Mouse (Mus musculus) lung, embryonic 16.5 days (tissue): ENCODE measurements at regions not wholly inside any gene's neighbourhood (a gene's known extent, or its start where the extent isn't known, plus 50 kb on each side); places are given as distances from the start of the nearest gene placed in this dataset.

Experiments used
- ATAC-seq: fragments of 200-750 bp; cut with Nextera tagmentation; 2 replicates; pipeline ENCODE4 v1.8.0; 2017; ENCODE audit warnings: low read depth, mild to moderate bottlenecking, moderate library complexity
- H3K27ac ChIP-seq: fragments of 300-500 bp; sonication (generic); 2 replicates; pipeline ENCODE4 v1.5.1; 2014; ENCODE audit warnings: mild to moderate bottlenecking, control low read depth, low read length
- H3K27me3 ChIP-seq: fragments of 300-500 bp; sonication (generic); 2 replicates; pipeline ENCODE4 v1.6.1; 2014; ENCODE audit warnings: low read depth, low read length, mixed read lengths; ENCODE audit not compliant: control insufficient read depth, insufficient read depth
- H3K36me3 ChIP-seq: fragments of 300-500 bp; sonication (generic); 2 replicates; pipeline ENCODE4 v1.6.1; 2014; ENCODE audit warnings: low read length; ENCODE audit not compliant: control insufficient read depth, insufficient read depth
- H3K4me1 ChIP-seq: fragments of 300-500 bp; sonication (generic); replicated peaks from 2 replicates; pipeline ENCODE4 v1.6.1; 2014; ENCODE audit warnings: low read length, mixed read lengths; ENCODE audit not compliant: control insufficient read depth, insufficient read depth
- H3K4me2 ChIP-seq: fragments of 300-500 bp; sonication (generic); 2 replicates; pipeline ENCODE4 v1.6.1; 2014; ENCODE audit warnings: low read depth, low read length, control low read depth
- H3K4me3 ChIP-seq: fragments of 300-500 bp; sonication (generic); 2 replicates; pipeline ENCODE4 v1.5.1; 2014; ENCODE audit warnings: mild to moderate bottlenecking, low read length, control low read depth
- H3K9ac ChIP-seq: fragments of 300-500 bp; sonication (generic); 2 replicates; pipeline ENCODE4 v1.6.1; 2014; ENCODE audit warnings: low read length, control low read depth
- H3K9me3 ChIP-seq: fragments of 300-500 bp; sonication (generic); 2 replicates; pipeline ENCODE4 v1.6.1; 2016; ENCODE audit warnings: low read length; ENCODE audit not compliant: control insufficient read depth
- whole genome bisulfite sequencing: fragments of 180-500 bp; shearing (Covaris S2); extraction: QIAGEN DNeasy Blood & Tissue Kit; methylation state at CpG from one replicate; pipeline ENCODE4 v1.1.7; 2014; 5-methylcytosine and 5-hydroxymethylcytosine counted together

DNA sequence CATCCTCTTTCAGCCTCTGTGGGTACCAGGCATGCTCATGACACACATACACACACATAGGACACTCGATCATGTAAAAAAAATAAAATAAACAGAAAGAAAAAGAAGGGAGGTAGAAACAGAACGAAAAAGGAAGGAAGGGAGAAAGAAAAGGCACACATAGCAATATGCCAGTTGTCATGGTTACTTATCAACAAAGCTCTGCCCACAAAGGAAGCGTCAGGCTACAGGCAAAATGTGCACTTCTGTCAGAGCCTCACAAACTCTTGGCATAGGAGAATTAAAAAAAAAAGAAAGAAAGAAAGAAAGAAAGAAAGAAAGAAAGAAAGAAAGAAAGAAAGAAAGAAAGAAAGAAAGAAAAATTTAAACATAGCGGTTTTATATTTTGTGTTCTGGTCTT lies 56.9 kb upstream of the Sox2 start:
- no peak overlapping the region for H3K9ac ChIP-seq
- no peak overlapping the region for H3K27ac ChIP-seq
- no peak overlapping the region for H3K4me3 ChIP-seq
- H3K4me2 ChIP-seq, result no peak overlapping the region
- H3K9me3 ChIP-seq, result no peaks in the 10 kb centered on the region
- ATAC-seq, result no peak
- H3K27me3 ChIP-seq, result no peaks in the 10 kb centered on the region
- WGBS, result 50% methylated on average over 4 of the region's 4 CpGs
- no peaks in the 10 kb centered on the region for H3K36me3 ChIP-seq
- H3K4me1 ChIP-seq, result no peaks in the 10 kb centered on the region

DNA sequence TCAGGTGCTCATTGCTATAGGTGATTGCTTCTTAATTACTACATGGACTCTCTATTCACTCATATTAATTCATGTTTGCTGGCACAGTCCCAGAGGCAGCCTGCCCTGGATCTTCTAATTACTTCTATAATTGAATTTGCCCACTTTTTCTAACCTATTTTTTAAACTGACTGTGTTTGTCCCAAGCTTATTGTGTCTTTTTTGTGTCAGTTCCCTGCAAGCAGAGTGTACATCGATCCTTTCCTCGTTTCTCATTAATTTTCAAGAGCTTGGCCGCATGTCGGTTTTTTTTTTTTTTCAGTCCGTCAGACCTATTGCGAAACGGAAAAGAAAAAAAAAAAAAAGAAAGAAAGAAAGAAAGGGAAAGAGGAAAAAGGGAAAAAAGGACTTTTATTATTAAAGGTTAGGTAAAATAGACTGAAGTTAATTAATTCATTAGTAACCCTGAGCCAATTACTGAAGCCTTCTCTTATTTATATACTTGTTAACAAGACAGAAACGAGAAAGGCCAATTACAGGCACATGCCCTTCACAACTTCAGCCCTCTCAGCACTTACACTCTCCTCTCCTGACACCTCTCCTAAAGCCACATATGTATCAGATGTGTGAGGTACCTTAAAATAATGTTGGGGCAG lies 72.2 kb upstream of the Sox2 start:
- no peak overlapping the region for H3K4me2 ChIP-seq
- no peaks in the 10 kb centered on the region for H3K36me3 ChIP-seq
- H3K27me3 ChIP-seq, result no peaks in the 10 kb centered on the region
- no peaks in the 10 kb centered on the region for H3K9me3 ChIP-seq
- H3K4me1 ChIP-seq, result no peaks in the 10 kb centered on the region
- no peak overlapping the region for H3K4me3 ChIP-seq
- no peak overlapping the region for H3K27ac ChIP-seq
- H3K9ac ChIP-seq, result no peak overlapping the region
- ATAC-seq, result no peak
- 49% methylated on average over 8 of the region's 8 CpGs for WGBS

DNA sequence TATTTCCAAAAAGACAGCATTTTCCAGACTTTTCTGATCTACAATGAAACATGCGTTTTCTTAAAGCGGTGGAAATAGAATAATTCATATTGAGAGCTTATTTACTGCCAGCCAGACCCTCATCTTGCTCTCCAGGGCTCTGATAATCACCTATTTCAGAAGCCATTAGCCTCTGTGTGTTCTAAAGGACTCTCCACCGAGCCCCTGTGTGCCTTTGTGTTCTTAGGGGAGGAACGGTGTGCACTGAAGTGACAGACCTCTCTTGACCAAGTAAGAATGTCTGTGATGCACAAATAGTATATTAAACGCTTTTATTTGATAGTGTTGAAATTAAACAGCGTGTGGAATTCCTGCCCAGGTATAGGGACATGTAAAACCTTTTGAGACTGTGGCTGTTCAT lies 73.1 kb upstream of the Sox2 start:
- no peaks in the 10 kb centered on the region for H3K4me1 ChIP-seq
- no peak overlapping the region for H3K4me2 ChIP-seq
- no peak overlapping the region for H3K4me3 ChIP-seq
- H3K9me3 ChIP-seq, result no peaks in the 10 kb centered on the region
- 53% methylated on average over 6 of the region's 6 CpGs for WGBS
- H3K27me3 ChIP-seq, result no peaks in the 10 kb centered on the region
- ATAC-seq, result no peak
- H3K27ac ChIP-seq, result no peak overlapping the region
- H3K36me3 ChIP-seq, result no peaks in the 10 kb centered on the region
- H3K9ac ChIP-seq, result no peak overlapping the region

DNA sequence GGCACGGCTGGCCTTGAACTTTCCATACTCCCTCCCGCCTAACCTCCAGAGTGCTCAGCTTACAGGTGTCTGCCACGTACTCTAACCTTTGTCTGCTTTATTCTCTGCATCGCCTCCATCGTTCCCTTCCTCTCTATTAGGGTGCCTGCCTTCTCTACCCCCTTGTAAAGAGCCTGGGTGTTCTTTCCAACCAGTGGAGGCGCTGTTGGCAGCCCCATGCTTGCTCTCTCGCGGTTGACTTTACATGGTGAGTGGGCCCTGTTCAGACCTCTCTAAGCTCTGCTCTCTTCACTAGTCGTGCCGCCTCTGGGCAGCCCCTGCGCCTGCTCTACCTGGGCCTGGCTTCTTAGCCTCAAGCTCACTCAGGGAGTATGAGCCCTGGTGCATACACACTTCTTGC lies 74.0 kb upstream of the Sox2 start:
- Histone ChIP-seq H3K27me3 (no peaks in the 10 kb centered on the region), H3K9me3 (no peaks in the 10 kb centered on the region), H3K9ac (no peak overlapping the region), H3K36me3 (no peaks in the 10 kb centered on the region), H3K4me2 (no peak overlapping the region), H3K27ac (no peak overlapping the region), H3K4me1 (no peaks in the 10 kb centered on the region), H3K4me3 (no peak overlapping the region)
- no peak for ATAC-seq
- WGBS, result 38% methylated on average over 11 of the region's 11 CpGs

DNA sequence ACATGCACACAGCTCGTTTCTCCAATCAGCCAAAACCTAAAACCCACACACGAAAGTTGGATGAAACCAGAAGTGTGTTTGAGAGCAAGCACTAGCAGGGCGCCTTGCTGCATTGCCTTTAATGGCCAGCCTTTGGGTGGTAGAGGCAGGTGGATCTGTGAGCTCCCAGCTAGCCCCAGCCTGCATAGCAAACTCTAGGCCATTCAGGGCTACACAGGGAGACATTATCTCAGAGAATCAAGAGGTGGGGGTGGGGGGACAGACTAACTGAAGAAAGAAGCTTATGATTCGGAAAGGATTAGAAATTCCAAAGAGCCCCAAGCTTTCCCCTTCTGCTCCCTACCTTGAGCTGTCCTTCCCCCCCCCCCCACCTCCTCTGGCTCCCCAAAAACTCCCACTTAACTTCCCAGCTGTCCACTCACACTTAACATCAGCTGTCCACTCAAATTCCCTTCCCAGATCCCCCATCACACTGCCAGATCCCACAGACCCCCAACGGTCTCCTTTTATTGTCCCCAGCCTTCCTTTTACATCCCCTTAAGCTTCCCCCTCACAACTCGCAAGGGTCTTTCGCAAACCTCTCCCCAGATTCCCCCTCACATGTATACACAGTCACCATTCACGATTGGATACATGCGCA lies 75.4 kb upstream of the Sox2 start:
- Histone ChIP-seq H3K4me2 (no peak overlapping the region), H3K9me3 (no peaks in the 10 kb centered on the region), H3K9ac (no peak overlapping the region), H3K4me1 (no peaks in the 10 kb centered on the region), H3K27ac (no peak overlapping the region), H3K4me3 (no peak overlapping the region), H3K27me3 (no peaks in the 10 kb centered on the region), H3K36me3 (no peaks in the 10 kb centered on the region)
- no peak for ATAC-seq
- WGBS, result 80% methylated on average over 9 of the region's 9 CpGs

- Histone ChIP-seq H3K27me3 (no peaks in the 10 kb centered on the region), H3K27ac (no peak overlapping the region), H3K4me3 (no peak overlapping the region), H3K9ac (no peak overlapping the region), H3K4me1 (no peaks in the 10 kb centered on the region), H3K4me2 (no peak overlapping the region), H3K36me3 (no peaks in the 10 kb centered on the region), H3K9me3 (no peaks in the 10 kb centered on the region)
- ATAC-seq, result no peak
- 85% methylated on average over 7 of the region's 7 CpGs for WGBS
Observed at GRCm38 (mm10) chr3:34573312-34573711, 76.9 kb upstream of the Sox2 start.

DNA sequence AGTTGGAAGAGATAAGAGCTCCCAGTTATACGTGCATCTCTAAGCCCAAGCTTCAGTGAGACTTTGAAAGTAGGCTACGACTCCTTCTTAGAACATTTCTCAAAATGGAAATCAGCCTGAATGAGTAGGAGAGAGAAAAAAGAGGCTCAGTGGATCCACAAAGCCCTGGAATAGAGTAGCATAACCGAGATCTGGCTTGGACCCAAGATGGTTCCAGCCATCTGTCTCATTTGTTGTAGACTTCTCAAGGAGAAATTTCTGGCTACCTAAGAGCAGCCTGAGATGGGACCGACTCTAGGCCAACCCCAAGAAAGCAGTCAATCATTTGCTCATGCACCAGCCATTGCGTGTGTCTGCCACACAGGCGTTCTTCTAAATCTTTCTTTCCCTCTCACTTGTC lies 78.1 kb upstream of the Sox2 start:
- WGBS, result 76% methylated on average over 6 of the region's 6 CpGs

GRCm38 (mm10) chr3:34571630-34572029 lies 78.6 kb upstream of the Sox2 start:
- no peak overlapping the region for H3K27ac ChIP-seq
- no peak overlapping the region for H3K9ac ChIP-seq
- H3K9me3 ChIP-seq, result no peaks in the 10 kb centered on the region
- no peaks in the 10 kb centered on the region for H3K4me1 ChIP-seq
- H3K36me3 ChIP-seq, result no peaks in the 10 kb centered on the region
- no peak overlapping the region for H3K4me3 ChIP-seq
- no peaks in the 10 kb centered on the region for H3K27me3 ChIP-seq
- H3K4me2 ChIP-seq, result no peak overlapping the region
- no peak for ATAC-seq
- 88% methylated on average over 9 of the region's 9 CpGs for WGBS

More for the DNA sequence above, 78.1 kb upstream of the Sox2 start:
- no peak for ATAC-seq
- H3K4me1 ChIP-seq, result no peaks in the 10 kb centered on the region
- H3K4me3 ChIP-seq, result no peak overlapping the region
- H3K9me3 ChIP-seq, result no peaks in the 10 kb centered on the region
- no peaks in the 10 kb centered on the region for H3K27me3 ChIP-seq
- no peak overlapping the region for H3K27ac ChIP-seq
- no peaks in the 10 kb centered on the region for H3K36me3 ChIP-seq
- no peak overlapping the region for H3K4me2 ChIP-seq
- no peak overlapping the region for H3K9ac ChIP-seq

DNA sequence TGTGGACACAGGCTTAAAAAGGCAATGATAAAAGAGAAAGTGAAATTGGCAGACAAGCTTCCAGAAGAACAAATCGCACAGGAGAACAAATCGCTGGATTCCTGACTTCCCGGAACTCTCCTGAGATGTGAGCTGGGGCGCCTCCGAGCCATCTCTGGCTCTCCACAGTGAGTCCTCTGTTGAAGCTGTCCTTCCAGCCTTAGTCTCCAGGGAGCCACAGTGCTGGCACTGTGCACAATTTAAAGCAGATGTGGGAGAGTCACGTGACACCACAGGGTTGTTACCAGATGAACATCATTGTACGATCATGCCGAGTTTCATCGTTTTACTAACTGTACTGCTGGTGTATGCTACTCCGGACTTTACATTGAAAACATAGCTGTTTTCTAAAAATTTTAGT lies 80.2 kb upstream of the Sox2 start:
- no peak for ATAC-seq
- H3K27ac ChIP-seq, result no peak overlapping the region
- WGBS, result 79% methylated on average over 10 of the region's 10 CpGs
- no peaks in the 10 kb centered on the region for H3K36me3 ChIP-seq
- H3K9me3 ChIP-seq, result no peaks in the 10 kb centered on the region
- no peak overlapping the region for H3K4me3 ChIP-seq
- H3K27me3 ChIP-seq, result no peaks in the 10 kb centered on the region
- no peak overlapping the region for H3K9ac ChIP-seq
- no peaks in the 10 kb centered on the region for H3K4me1 ChIP-seq
- no peak overlapping the region for H3K4me2 ChIP-seq
